Mouse (Mus musculus) right cerebral cortex, postnatal 25 days (tissue): ENCODE measurements at regions not wholly inside any gene's neighbourhood (a gene's known extent, or its start where the extent isn't known, plus 50 kb on each side); places are given as distances from the start of the nearest gene placed in this dataset.
"Not testable (repeated sequence)": the region's sequence is repeated elsewhere in the genome, so short reads cannot be mapped to it uniquely, and the experiment has no call there.

Source experiments
- DNase-seq: peaks from one replicate; pipeline ENCODE4 v3.0.0; 2022

GRCm38 (mm10) chr10:6262029-6262428 lies 339.8 kb upstream of the Rgs17 start:
- DNase-seq, result no peak

- no peak for DNase-seq
Measured at GRCm38 (mm10) chr10:6265662-6266061, 343.5 kb upstream of the Rgs17 start.

- DNase-seq, result no peak
Measured at GRCm38 (mm10) chr10:6291388-6291787, 369.2 kb upstream of the Rgs17 start.

- peak; percentile 28 for DNase-seq
Measured at GRCm38 (mm10) chr10:6296621-6297020, 374.4 kb upstream of the Rgs17 start.

GRCm38 (mm10) chr10:6297796-6298195 lies 375.6 kb upstream of the Rgs17 start:
- DNase-seq, result no peak

GRCm38 (mm10) chr10:6298682-6299081 lies 376.5 kb upstream of the Rgs17 start:
- no peak for DNase-seq

GRCm38 (mm10) chr10:6301514-6301913 lies 379.3 kb upstream of the Rgs17 start:
- no peak for DNase-seq

GRCm38 (mm10) chr10:6309351-6309750 lies 387.2 kb upstream of the Rgs17 start:
- DNase-seq, result no peak

GRCm38 (mm10) chr10:6341572-6341971 lies 416.7 kb upstream of the Oprm1 start:
- DNase-seq, result no peak

- not testable (repeated sequence) for DNase-seq
Measured at GRCm38 (mm10) chr10:6349216-6349615, 409.1 kb upstream of the Oprm1 start.

- DNase-seq, result no peak
Measured at GRCm38 (mm10) chr10:6366182-6366581, 392.1 kb upstream of the Oprm1 start.

- no peak for DNase-seq
Measured at GRCm38 (mm10) chr10:6371666-6372065, 386.6 kb upstream of the Oprm1 start.

- DNase-seq, result not testable (repeated sequence)
Measured at GRCm38 (mm10) chr10:6417336-6418105, 340.8 kb upstream of the Oprm1 start.

- DNase-seq, result not testable (repeated sequence)
Measured at GRCm38 (mm10) chr10:6418234-6418633, 340.1 kb upstream of the Oprm1 start.

- DNase-seq, result no peak
Measured at GRCm38 (mm10) chr10:6465824-6466223, 292.5 kb upstream of the Oprm1 start.

GRCm38 (mm10) chr10:6480350-6480749 lies 278.0 kb upstream of the Oprm1 start:
- no peak for DNase-seq

GRCm38 (mm10) chr10:6488605-6489004 lies 269.7 kb upstream of the Oprm1 start:
- no peak for DNase-seq

GRCm38 (mm10) chr10:6492694-6493093 lies 265.6 kb upstream of the Oprm1 start:
- DNase-seq, result no peak

- no peak for DNase-seq
Measured at GRCm38 (mm10) chr10:6495081-6495480, 263.2 kb upstream of the Oprm1 start.

- no peak for DNase-seq
Measured at GRCm38 (mm10) chr10:6514269-6514668, 244.0 kb upstream of the Oprm1 start.

GRCm38 (mm10) chr10:6562516-6562915 lies 195.8 kb upstream of the Oprm1 start:
- no peak for DNase-seq

- no peak for DNase-seq
Measured at GRCm38 (mm10) chr10:6578616-6579015, 179.7 kb upstream of the Oprm1 start.

- DNase-seq, result not testable (repeated sequence)
Measured at GRCm38 (mm10) chr10:6585821-6586220, 172.5 kb upstream of the Oprm1 start.

- no peak for DNase-seq
Measured at GRCm38 (mm10) chr10:6590211-6590610, 168.1 kb upstream of the Oprm1 start.

- no peak for DNase-seq
Measured at GRCm38 (mm10) chr10:6597256-6597655, 161.1 kb upstream of the Oprm1 start.
